Mouse (Mus musculus): ENCODE measurements around the gene Ank. TPM values are rescaled to one million over a fixed set of nuclear protein-coding genes. Genes with fewer than 3 reads are reported as not detected.

The Ank gene
- total RNA-seq, 2 experiments from 2014 or later = 156 to 161 TPM

GRCm38 (mm10) chr15:27576886-27577285 lies 110.4 kb downstream of the Ank start:
- DNase-seq = no peak

GRCm38 (mm10) chr15:27577915-27578780 lies 111.7 kb downstream of the Ank start:
- DNase-seq = no peak

GRCm38 (mm10) chr15:27578918-27579317 lies 112.4 kb downstream of the Ank start:
- DNase-seq = no peak

GRCm38 (mm10) chr15:27579853-27580252 lies 113.4 kb downstream of the Ank start:
- DNase-seq = no peak

- no peak for DNase-seq
Observed at GRCm38 (mm10) chr15:27580771-27581170, 114.3 kb downstream of the Ank start.

- no peak for DNase-seq
Observed at GRCm38 (mm10) chr15:27581640-27582039, 115.2 kb downstream of the Ank start.

- no peak for DNase-seq
Observed at GRCm38 (mm10) chr15:27582428-27582827, 116.0 kb downstream of the Ank start.

GRCm38 (mm10) chr15:27583042-27583441 lies 116.6 kb downstream of the Ank start:
- peak in 1 of 2 experiments; percentile 60 for DNase-seq

- no peak for DNase-seq
Observed at GRCm38 (mm10) chr15:27583620-27584019, 117.1 kb downstream of the Ank start.

GRCm38 (mm10) chr15:27585466-27586092 lies 119.1 kb downstream of the Ank start:
- no peak for DNase-seq

- no peak for DNase-seq
Observed at GRCm38 (mm10) chr15:27586093-27586480, 119.6 kb downstream of the Ank start.

- DNase-seq = no peak
Observed at GRCm38 (mm10) chr15:27588087-27588826, 121.8 kb downstream of the Ank start.

GRCm38 (mm10) chr15:27590812-27591211 lies 124.3 kb downstream of the Ank start:
- no peak for DNase-seq

- DNase-seq = no peak
Observed at GRCm38 (mm10) chr15:27592620-27593320, 126.3 kb downstream of the Ank start.

- no peak for DNase-seq
Observed at GRCm38 (mm10) chr15:27593717-27594116, 127.2 kb downstream of the Ank start.

GRCm38 (mm10) chr15:27594973-27595372 lies 128.5 kb downstream of the Ank start:
- DNase-seq = no peak

GRCm38 (mm10) chr15:27595560-27595959 lies 129.1 kb downstream of the Ank start:
- no peak for DNase-seq

- DNase-seq = no peak
Observed at GRCm38 (mm10) chr15:27596463-27597140, 130.1 kb downstream of the Ank start.

- DNase-seq = no peak
Observed at GRCm38 (mm10) chr15:27597516-27597915, 131.0 kb downstream of the Ank start.

- no peak for DNase-seq
Observed at GRCm38 (mm10) chr15:27598786-27599385, 132.4 kb downstream of the Ank start.

- DNase-seq = no peak
Observed at GRCm38 (mm10) chr15:27600524-27600923, 134.0 kb downstream of the Ank start.

All from layer of hippocampus, postnatal 36 days (tissue).